Mouse (Mus musculus): ENCODE results near the gene Fam3b. TPM values are rescaled to one million over a fixed set of nuclear protein-coding genes. Genes with fewer than 3 reads are reported as not detected.

The Fam3b gene
- not detected for total RNA-seq (2021)
- long read RNA-seq, experiment 1, result 0 reads
- long read RNA-seq, experiment 2, result 0 reads

DNA sequence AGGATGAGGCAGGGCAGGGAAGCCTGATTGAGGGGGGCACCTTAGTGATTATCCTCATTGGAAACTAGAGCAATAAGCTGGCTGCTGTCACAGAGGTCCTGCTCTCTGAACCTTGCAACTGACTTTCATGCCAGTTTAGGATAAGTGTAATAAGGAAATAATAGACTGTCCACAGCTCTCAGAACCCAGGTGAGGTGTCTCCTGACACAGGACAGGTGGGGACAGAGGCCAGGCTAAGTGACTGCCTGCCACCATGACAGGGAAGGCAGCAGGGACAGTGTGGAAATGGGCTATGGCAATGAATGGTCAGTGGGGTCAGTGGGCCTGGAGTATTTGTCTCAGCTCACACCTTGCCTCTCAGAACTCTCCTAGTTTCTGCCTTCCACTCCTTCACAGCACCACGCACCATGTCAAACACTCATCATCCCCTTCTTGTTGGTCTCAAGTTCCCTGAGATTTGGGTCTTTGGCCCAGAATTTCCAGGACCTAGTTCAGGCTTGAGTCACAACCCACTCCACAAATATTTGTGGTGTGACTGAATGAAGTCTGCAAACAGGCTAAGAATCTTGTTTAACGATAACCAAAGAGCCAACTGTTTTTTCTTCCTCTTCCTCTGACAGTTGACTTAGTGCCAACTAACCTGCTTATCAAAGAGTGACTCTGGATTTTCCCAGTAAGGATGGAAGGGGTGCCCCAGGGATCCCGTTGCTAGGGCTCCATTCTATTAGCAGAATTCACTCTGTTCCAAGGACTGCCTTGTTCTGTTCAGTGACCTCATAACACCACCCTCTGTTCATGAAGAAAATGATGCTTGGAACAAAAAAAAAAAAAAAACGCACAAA is at the start of gene Fam3b:
Gene Fam3b, minus strand, starts transcription at position 718 of the 842 bp plus-strand sequence.
- no peak for DNase-seq (ENCODE audit: low spot score in 2 of 2)

DNA sequence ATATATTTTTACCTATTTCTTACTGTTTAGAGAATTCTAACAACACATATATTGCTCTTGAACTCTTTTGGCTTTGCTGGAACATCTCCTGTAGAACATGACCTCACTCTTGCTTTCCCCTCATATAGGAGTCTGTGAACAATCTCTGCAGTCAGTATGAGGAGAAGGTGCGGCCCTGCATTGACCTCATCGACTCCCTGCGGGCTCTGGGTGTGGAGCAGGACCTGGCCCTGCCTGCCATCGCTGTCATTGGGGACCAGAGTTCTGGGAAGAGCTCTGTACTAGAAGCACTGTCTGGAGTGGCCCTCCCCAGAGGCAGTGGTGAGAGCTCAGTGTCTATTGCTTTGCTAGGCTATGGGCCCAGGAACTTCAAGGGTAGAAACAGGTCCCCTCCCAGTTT is 29.7 kb upstream of the Fam3b start:
- no peak for DNase-seq (ENCODE audit: low spot score in 2 of 2)

DNA sequence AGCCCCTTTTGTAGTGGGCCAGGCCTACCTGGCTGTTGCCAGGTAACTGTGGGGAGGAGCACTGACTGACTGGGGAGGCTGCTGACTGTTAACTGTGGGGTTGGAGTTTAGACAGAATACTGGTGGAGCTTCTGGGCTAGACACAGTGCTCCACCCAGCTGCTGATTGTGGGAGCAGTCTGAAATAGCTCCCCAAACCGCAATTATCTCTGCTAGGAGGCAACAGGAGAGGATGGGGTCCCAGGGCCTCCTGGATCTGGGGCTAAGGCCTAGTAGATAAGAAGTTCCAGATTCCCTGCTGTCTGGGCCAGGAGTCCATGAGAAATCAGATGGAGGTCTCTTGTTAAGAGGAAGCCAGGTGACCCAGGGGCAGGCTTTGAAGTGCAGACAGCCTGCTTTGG is 22.2 kb upstream of the Fam3b start:
- no peak for DNase-seq (ENCODE audit: low spot score in 2 of 2)

DNA sequence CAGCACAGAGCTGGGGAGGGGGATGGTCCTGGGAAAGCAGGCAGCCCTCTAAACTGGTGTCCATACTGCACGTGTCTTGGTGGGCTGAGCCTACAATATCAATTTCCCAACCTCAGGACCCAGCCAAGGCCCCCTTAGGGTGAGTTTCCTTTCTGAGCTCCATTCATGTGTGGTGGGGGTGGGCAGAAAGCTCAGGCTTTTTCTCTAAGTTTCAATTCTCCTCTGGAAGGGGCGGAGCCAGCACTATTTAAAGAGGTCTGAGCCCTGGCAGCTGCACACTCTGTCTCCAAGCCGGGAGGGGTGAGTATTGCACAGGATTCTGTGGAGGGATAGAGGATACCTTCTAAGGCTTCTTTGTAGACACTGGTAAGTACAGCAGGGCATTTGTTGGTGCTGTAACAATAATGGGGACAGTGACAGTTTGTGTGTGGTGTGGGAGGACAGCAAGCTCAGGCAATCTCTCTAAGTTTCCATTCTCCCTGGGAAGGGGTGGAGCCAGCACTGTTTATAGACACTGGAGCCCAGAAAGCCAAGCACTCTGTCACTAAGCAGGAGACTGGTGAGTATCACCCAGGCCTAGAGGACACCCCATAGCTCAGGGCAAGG is 21.3 kb upstream of the Fam3b start:
- peak; percentile 32 to 45 for DNase-seq (ENCODE audit: low spot score in 2 of 2)

DNA sequence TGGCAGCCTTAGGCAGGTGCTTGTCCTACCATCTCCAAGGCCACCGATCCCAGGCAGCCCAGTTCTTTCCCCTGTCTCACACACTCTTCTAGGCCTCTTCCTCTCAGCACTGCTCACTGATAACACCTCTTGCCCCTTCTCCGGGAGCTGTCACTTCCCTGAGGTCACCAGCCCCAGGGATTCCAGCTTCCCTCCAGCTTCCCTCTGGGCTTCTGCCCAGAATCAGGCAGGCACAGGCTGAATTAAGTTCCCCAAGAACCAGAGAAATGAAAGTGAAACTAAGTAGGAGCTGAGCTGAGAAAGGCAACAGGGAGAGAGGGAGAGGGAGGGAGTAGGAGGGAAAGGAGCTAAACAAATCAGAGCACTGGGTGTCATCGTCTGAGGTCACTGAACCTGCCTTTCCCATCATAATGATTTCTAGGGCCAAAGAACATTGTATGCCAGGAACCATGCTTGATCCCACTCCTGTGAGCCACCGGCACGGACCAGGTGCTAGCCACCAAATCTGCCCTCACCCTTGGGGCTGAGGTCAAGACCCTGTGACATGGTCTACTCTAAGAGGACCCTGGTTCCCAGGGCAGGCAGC is 20.4 kb upstream of the Fam3b start:
- peak; percentile 41 to 44 for DNase-seq (ENCODE audit: low spot score in 2 of 2)

DNA sequence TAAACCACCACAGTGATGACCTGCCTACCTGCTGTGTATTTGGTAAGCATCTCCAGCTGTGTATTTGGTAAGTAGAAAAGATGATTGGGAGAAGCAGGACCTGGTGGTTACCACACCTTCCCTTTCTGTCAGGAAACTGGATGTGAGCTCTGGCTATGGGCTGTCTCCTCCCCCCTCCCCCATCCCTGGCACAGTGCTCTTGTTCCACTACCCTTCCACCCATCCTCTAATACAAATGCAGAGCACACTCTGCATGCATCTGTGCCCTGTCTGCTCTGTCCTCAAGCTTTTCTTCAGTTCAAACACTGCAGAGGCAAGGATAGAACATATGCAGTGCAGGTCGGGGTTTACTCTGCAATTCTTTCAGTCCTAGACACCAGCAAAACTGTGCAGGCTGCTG is 19.8 kb upstream of the Fam3b start:
- DNase-seq (ENCODE audit: low spot score in 2 of 2), result no peak

DNA sequence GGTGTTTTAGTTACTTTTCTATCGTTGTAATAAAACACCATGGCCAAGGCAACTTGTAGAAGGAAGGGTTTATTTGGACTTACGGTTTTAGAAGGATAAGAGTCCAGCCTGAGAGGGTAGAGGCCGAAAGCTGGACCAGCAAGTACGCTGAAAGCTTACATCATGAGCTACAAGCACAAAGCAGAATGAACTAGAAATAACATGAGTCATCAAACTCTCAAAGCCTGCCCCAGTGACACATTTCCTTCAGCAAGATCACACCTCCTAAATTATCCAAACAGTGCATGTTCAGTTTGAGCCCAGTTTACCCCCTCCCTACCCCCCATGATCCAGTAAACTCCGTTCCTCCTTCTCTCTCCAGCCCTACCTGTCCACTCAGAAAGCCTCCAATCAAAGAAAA is 19.1 kb upstream of the Fam3b start:
- no peak for DNase-seq (ENCODE audit: low spot score in 2 of 2)

DNA sequence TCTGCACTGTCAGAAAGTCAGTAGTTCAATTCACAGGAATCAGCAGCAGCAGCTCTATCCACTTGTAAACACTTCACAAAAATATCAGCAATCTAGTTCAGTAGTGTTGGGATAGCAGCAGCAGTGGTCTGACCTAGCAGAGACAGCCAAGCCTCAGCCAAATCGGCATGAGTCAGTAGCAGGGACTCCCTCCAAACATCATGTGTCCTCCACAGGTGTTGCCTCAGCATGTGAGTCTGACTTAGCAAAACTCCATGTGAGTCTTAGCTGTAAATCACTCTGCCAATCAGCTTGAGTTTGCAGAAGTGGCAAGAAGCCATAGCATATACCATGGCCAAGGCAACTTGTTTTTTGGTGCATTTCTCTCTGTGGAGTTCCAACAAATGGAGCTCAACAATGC is 18.5 kb upstream of the Fam3b start:
- DNase-seq (ENCODE audit: low spot score in 2 of 2), result no peak

DNA sequence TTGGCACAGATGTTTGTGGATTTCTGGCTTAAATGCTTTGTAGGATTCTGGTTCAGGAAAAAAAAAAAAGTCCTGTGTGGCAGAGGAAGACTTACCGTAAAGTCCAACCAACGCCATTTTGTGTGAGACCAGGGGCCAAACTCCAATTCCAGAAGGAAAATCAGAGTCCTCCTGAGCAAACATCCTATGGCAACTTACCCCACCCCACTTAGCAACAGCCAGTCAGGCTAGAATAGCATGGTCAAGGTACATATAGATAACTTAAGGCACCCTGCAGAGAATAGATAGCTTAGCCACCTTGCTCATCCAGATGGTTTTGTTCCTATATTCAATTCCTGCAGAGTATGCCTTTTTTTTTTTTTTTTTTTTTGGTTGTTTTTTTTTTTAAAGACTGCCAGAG is 14.6 kb upstream of the Fam3b start:
- DNase-seq (ENCODE audit: low spot score in 2 of 2), result no peak

DNA sequence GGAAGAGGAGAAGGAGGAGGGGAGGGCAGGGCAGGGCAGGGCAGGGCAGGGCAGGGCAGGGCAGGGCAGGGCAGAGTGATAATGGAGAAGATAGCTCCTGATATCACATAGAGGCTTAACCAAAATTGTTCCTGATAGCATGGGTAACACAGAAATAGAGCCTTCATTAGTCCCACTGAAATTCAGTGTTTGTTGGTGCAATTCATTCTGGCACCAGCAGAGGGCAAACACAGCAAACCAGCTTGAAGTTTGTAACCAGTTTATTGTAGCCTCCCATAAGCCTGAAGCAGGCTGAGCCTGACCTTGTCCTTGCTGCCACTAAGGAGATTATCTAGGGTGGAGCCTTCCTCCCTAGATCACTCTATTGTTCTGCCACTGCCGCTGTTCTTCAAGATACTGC is 8.4 kb upstream of the Fam3b start:
- DNase-seq (ENCODE audit: low spot score in 2 of 2), result peak; percentile 52 to 54

DNA sequence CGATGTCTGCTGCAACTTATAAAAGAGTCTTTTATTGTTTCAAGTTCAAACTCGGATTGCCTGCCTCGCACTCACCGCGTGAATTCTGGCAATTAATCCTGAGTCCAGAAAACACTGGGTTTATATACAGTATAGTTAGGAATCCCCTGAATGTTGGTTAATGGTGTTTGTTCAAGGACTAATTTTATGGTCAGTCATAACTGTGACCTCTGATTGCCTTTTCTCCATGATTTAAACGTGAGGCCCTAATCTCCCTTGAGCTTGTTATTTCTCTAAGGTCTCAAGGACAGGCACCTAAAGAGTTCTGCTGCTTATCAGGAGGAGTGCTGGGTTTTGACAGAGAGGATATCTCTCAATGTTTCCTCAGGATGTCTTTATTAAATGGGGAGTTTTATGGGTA is 7.4 kb upstream of the Fam3b start:
- no peak for DNase-seq (ENCODE audit: low spot score in 2 of 2)

DNA sequence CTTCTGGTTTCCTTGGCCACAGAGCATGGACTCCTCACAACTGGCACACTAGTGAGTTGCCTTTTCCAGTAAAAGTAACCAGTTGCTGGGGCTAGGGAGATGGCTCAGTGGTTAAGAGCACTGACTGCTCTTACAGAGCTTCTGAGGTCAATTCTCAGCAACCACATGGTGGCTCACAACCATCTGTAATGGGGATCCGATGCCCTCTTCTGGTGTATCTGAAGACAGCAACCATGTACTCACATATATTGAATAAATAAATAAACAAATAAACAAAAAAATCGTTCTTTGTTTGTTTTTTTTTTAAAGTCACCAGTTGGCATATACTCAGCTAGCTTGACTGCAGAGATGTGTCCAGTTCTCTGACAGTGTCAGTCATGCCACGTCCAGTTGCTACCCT is 1.7 kb upstream of the Fam3b start:
- no peak for DNase-seq (ENCODE audit: low spot score in 2 of 2)

DNA sequence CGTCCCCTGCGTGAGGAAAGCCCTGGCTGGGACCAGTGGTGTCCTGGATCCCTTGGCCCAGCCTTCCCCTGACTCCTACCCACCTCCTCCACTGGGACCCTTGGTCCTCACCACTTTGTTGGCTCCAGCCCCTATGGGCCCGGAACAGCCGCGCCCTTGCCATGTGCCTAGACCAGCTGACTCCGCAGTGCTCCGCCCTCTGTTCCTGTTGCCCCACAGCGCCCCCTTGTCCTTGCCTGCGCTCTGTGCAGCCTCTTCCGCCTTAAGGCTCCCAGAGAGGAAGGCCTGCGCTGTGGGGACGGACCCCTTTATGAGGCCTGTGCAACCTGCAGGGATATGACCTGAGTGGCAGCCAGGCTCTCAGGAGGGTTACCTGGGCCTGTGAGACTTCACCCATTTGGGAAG is 2.3 kb downstream of the Fam3b start:
- DNase-seq (ENCODE audit: low spot score in 2 of 2), result no peak

DNA sequence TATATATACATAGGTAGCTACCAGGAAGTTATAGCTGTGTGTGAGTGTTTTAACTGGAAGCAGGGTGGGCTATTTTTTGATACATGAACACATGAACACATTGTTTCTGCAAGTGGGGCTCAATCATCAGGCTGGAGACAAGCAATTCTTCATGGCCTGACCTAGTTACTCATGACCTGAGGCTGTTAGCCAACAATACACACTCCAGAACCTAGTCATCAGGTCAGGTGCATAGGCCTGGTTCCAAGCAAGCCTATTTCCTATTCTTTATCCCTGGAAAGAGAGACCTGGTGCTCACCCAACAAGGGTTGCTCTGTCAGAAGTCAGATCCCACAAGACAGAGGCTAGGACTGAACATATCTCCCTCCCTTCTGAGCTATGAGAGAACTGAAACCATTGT is 3.1 kb downstream of the Fam3b start:
- DNase-seq (ENCODE audit: low spot score in 2 of 2), result no peak

DNA sequence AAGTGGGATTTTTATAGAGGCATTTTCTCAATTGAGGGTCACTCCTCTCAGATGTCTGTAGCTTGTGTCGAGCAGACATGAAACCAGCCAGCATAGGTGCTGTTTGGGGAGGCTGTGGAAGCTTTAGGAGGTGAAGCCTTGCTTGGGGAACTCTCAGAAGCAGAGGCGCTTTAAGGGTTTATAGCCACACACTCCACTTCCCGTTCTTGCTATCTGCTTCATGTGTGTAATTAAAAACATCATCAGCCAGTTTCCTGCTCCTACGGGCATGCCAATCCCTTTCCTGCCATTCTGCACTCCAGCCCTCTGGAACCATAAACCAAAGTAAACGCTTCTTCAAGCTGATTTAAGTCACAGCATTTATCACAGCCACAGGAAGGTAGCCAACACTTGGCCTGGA is 3.8 kb downstream of the Fam3b start:
- no peak for DNase-seq (ENCODE audit: low spot score in 2 of 2)

DNA sequence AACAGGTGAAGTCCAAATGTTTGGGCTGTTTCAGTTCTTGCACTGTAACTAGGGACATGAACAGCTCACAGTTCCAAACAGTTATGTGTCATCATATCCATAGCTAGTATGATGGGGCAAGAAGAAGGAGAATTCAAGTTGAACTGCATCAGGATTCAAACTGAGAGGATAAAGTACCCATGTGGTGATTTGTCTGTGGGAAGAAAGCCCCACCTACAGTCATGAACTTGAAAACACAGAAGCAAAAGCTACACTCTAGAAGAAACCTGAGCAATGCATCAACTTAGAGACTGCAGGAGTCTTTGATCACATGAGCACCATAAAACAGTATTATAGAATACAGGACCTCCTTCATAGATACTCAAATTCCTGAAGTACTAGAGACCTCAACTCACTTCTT is 6.8 kb downstream of the Fam3b start:
- no peak for DNase-seq (ENCODE audit: low spot score in 2 of 2)

DNA sequence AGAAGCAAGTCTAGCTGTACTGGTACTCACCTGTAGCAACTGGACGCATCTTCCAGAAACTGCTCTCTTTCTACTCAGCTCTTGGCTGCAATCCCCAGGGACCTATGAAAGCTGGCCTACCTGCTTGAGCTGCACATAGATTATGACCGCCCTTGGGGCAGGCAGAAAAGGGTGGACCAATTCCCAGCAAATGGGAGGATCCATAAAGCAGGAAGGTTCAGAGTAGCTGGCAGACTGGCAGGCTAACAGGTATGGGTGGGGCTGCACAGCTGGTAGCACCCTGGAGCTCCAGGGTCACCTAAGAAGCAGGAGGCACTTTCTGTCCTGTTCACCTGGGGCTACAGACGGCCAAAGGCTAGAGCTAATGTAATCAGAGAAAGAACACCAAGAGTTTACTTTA is 9.8 kb downstream of the Fam3b start:
- no peak for DNase-seq (ENCODE audit: low spot score in 2 of 2)

DNA sequence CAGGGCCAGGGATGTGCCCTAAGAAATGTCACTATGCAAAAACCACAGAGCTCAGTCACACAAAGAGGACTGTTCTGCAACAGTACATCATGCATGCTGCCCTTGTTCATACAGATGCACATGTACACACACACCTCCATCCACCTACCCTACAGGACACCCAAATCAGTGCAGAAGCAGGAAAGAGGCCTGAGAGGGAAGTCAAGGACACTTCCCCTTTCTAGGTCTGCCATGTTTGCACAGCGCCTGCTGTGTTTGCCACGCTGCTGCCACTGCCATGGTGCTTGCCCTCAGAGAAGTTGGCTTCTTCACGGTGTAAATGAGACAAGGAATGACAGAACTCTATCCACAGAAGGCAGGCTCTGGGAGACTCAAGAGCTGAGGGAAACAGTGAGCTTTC is 10.8 kb downstream of the Fam3b start:
- DNase-seq (ENCODE audit: low spot score in 2 of 2), result no peak

DNA sequence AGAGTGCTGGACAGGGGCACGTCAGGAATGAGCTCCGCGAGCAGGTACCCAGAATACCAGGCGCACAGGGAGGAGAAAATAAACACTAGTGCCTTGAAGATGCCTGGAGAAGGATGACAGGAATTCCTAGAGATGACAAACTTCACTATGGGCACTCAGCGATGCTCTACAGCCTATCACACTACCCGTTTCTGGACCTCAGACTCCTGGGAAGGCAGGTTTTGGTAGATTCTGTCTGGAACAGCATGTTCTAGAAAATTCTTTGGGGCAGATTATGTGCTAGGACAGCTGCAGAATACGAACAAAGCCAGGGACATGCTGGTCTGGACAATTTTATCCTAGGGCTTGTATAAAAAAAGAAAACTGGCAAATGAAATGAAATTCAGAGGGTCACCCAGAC is 13.7 kb downstream of the Fam3b start:
- no peak for DNase-seq (ENCODE audit: low spot score in 2 of 2)

DNA sequence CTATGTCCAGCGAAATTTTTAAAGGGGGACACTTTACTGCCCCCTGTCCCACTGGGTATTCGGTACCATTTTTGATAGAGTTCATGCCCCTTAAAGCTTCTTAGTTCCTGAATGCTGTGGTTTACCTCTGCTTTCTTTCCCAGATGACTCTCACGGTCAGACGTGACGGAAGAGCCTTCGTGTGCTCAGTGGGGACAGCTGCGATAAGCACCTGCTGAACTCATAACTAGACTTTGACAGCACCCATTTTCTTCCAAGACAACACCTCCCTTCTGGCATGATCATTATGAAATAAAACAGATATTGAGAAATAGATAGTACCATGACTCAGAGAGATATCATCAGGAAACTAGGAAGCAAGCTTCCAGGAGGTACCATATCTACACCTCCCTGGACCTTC is 15.2 kb downstream of the Fam3b start:
- no peak for DNase-seq (ENCODE audit: low spot score in 2 of 2)

DNA sequence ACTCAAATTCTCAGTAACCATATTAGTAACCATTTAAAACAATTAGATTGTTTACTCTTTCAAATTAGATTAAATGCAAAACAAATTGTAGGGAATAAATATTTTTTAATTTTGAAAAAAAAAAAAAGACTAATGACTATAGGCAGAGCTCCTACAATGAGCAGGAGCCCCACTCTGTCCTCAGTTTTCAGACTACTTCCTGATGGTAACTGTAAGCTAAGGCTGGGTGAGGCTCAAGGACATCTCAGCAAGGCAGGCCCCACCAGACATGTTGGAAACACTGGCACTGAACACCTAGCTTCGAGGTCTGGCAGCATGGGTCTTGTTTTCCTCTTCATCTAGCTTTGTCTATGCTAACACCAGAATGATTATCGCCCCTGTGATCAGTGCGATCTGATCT is 16.5 kb downstream of the Fam3b start:
- DNase-seq (ENCODE audit: low spot score in 2 of 2), result no peak

DNA sequence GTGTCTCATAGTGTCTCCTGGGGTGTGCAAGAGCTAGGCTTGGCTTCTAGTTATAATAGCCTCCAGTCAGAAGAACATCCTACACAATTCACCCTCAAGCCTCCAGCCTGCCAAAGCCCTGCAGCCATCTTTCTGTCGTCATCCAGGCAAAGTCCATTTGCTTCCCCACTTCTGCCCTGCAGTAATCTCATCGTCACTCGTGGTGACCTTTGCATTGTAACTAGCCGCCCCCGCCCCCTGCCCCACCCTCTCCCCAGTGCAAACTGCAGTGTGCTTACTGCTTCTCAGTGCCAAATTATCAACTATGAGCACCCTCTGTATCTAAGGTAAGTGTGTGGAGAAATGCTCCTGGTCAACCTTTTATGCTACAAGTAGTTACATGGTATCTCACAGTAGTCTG is 16.9 kb downstream of the Fam3b start:
- DNase-seq (ENCODE audit: low spot score in 2 of 2), result no peak

DNA sequence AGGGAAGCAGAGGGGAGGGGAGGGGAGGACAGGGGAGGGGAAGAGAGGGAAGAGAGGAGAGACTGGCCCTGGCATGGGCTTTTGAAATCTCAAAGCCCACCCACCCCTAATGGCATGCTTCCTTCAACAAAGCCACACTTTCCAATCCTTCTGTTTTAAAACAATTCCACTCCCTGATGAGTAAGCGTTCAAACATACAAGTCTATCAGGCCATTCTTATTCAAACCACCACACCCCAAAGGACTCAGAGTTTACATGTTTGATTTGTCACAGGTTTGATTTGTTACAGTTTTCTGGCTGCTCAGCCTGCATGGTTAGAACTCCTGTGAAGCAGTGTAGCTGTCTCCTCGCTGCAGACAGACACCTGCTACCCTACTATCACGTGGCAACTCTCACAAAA is 18.6 kb downstream of the Fam3b start:
- DNase-seq (ENCODE audit: low spot score in 2 of 2), result no peak

Data from adrenal gland, adult 18-20 months (tissue).